Mouse (Mus musculus) frontal cortex, adult 2 months (tissue): ENCODE results near the gene Spag9. TPM values are rescaled to one million over a fixed set of nuclear protein-coding genes. Genes with fewer than 3 reads are reported as not detected.

Source experiments
- DNase-seq, 2 experiments: peaks; one replicate each; pipeline ENCODE4 v3.0.0; 2022; ENCODE audit warnings: low spot score in 1 of 2; ENCODE audit errors: extremely low spot score in 1 of 2
- polyA plus RNA-seq: library from polyadenylated mRNA; depleted of rRNA; stranded (reverse); fragments of >200 nt; gene quantifications from 2 replicates; pipeline ENCODE4 v1.2.3, GENCODE M21; 2012; rRNA removed

The Spag9 gene
- polyA plus RNA-seq, result 127 and 139 TPM in 2 replicates

- DNase-seq, result peak; percentile 82 to 88
These were observed at the start of gene Spag9 for GRCm38 (mm10) chr11:93995720-93996305. Spag9 (plus strand) TSS chr11:93996091.

GRCm38 (mm10) chr11:93948887-93949567 lies 46.9 kb upstream of the Spag9 start:
- no peak for DNase-seq

GRCm38 (mm10) chr11:93950045-93950444 lies 45.8 kb upstream of the Spag9 start:
- DNase-seq, result no peak

GRCm38 (mm10) chr11:93952376-93952775 lies 43.5 kb upstream of the Spag9 start:
- DNase-seq, result no peak

GRCm38 (mm10) chr11:93954738-93955255 lies 41.1 kb upstream of the Spag9 start:
- DNase-seq, result no peak

GRCm38 (mm10) chr11:93955256-93956150 lies 40.4 kb upstream of the Spag9 start:
- DNase-seq, result peak; percentile 67 to 88

DNA sequence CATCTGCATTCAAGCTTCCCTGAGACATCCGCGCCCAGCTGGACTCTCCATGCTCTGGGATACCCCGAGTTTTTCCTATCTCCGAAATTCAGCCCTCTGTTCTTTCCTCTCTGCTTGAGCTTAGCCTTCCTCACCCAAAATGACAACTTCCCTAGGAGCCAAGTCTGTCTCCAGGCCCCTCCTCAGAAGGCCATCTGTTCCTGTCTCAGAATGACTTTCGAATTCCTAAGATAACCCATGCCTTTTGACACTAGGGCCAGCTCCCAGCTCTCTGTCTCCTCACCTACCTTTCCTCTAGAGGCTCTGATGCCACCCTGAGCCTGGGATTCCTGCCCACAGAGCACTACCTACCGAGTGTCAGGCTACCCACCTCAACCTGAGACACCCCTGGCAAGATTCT lies 39.7 kb upstream of the Spag9 start, which contains the start of gene Nme2:
TSS of gene Nme2 (minus strand) at position 101 of the 400 bp plus-strand sequence.
- DNase-seq, result no peak

DNA sequence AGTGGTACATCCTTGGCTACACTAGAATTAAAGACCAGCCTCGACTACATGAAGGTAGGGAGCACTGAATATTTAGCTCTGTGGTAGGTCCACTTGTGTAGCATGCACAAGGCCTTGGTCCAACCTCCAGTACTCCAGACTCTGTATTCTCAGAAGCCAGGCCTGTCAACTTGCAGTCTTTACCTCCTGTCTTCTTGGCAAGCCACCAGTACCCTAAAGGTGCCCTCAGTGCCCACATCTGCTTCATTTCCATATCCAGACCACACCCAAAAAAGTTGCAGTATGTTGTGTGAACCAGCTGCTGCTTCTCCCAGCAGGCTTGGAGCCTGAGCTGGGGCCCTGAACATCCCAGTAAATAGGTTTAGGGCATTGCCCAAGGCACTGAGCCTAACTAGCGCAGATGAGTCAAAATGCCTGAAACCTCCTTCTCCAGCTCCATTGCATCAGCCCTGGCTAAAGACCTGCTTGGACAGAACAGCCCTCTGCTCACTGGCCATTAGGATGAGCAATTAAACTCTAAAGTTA lies 38.8 kb upstream of the Spag9 start:
- DNase-seq, result no peak

GRCm38 (mm10) chr11:93957746-93958145 lies 38.1 kb upstream of the Spag9 start:
- no peak for DNase-seq

- DNase-seq, result no peak
These were observed 34.4 kb upstream of the Spag9 start for GRCm38 (mm10) chr11:93961482-93961881.

GRCm38 (mm10) chr11:93963013-93963412 lies 32.9 kb upstream of the Spag9 start:
- DNase-seq, result peak in 1 of 2 experiments; percentile 34

GRCm38 (mm10) chr11:93965391-93965790 lies 30.5 kb upstream of the Spag9 start:
- DNase-seq, result peak in 1 of 2 experiments; percentile 59

DNA sequence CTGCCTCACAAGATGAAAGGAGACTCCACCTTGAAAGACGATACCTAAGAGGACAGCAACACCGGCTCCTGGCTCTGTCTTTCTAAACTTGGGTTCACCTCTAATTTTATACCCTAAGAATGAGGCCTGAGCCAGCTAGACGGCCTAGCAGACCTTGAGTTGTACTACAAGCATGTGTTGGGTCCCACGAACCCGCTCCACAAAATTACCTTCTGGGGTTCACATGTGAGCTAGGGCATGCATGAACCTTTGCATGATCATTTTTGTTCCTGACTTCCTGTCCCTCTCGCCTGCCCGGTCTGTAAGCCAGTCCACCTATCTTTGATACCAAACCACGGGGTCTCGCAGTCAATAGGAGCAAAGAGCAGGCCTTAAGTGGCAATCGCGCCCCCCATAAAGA lies 28.5 kb upstream of the Spag9 start:
- no peak for DNase-seq

GRCm38 (mm10) chr11:93968005-93968847 lies 27.7 kb upstream of the Spag9 start, which contains the start of the genes Gm20390 and Nme1:
Gm20390 (minus strand) TSS chr11:93968293.
Nme1 (minus strand) TSS chr11:93968521.
- peak; percentile 97 to 100 for DNase-seq

- DNase-seq, result no peak
These were observed 27.1 kb upstream of the Spag9 start for GRCm38 (mm10) chr11:93968848-93969128.

DNA sequence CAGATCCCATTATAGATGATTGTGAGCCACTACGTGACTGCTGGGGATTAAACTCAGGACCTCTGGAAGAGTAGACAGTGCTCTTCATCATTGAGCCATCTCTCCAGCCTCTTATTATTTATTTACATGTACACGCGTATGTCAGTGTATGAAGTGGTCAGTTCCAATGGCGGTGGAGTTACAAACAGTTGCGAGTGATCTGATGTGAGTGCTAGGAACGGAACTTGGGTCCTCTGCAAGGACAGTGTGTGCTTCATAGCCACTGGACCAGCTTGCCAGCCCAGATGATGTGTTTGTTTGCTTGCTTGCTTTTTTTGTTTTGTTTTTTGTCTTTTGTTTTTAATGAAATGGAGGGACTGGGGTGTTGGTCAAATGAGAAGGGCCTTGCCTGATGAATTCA lies 26.7 kb upstream of the Spag9 start:
- no peak for DNase-seq

GRCm38 (mm10) chr11:93969799-93970198 lies 26.1 kb upstream of the Spag9 start:
- DNase-seq, result no peak

GRCm38 (mm10) chr11:93972951-93973350 lies 22.9 kb upstream of the Spag9 start:
- no peak for DNase-seq

- DNase-seq, result no peak
These were observed 16.3 kb upstream of the Spag9 start for GRCm38 (mm10) chr11:93979502-93980049.

DNA sequence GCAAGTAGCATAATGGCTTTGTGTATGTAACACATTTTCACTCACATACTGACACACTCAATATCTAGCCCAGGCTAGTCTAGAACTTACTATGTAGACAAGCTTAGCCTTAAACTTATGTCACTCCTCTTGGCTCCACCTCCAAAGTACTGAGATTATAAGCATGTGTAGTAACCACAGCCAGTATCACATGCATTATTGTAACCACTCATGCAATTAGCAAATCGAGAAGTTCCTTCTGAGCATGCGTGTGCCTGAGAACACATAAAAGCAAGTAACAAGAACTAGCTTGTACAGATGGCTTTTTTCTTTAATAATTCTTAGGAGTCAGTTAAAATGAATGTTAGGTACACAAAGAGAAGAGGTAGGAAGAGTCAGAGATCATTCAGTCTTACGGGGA lies 11.3 kb upstream of the Spag9 start:
- no peak for DNase-seq
